Mouse (Mus musculus) urinary bladder, postnatal 0 days (tissue): ENCODE measurements around the gene Car14. TPM values are rescaled to one million over a fixed set of nuclear protein-coding genes. Genes with fewer than 3 reads are reported as not detected.

Source experiments
- polyA plus RNA-seq: library from polyadenylated mRNA; unstranded; fragments of >200 nt; fragmentation: Nextera tagmentation; extraction: Ambion mirVana; gene quantifications from 2 replicates; pipeline ENCODE4 v1.2.1, GENCODE M21; 2015

Gene Car14
- 13.1 and 14.6 TPM in 2 replicates for polyA plus RNA-seq

DNA sequence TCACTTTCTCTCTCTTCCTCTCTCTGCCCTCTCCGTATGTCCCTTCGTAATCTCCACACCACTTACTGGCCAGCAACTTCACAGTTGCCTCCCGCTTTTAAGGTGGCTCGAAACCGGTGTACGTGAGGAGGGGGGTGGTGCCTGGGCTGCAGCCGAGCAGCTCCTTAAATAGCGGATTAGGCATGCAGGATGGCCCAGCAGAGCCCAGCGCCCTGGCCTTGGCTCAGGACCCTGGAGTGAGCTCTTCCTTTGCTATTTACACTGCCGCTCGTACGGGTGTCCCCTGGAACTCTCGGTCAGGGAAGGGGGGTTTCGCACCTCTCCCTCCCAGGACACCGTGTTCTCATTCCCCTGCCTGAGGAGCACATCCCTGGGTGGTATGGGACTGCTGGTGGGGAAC, at the start of gene Car14:
Gene Car14, minus strand, starts transcription at position 124 of the 400 bp plus-strand sequence.

GRCm38 (mm10) chr3:95928658-95929503, 24.4 kb upstream of the Car14 start, which contains the start of gene Anp32e:
Gene Anp32e (plus strand): TSS chr3:95929246.

DNA sequence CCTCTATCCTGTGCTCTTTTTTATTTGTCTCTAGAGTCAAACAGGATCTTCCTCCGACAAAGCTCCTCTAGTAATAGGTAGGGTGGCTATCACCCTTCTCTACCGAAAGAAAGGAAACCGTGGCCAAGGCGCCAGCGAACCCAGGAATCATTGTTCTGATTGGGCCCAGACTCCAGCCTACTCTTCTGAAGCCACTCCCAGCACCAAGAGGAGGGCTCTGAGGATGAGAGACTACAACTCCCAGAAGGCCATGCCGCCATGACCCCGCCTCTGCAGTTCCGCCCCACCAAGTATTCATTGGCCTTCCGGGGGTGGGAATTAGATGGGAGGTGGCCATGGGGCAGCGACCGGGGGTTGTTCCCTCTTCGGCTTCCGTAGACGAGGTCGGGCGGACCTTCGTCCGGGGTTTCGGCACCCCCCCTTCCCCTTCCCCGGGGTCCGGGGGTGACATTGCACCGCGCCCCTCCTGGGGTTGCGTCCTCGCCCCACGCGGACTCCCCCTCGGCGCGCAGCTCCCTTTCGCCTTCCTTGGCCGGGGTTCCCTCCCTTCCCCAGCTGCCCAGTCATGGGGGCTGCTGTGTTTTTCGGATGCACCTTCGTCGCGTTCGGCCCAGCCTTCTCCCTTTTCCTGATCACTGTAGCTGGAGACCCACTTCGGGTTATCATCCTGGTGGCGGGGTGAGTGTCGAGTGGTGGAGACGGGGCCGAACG, 10.7 kb downstream of the Car14 start, which contains the start of gene Aph1a:
Gene Aph1a, plus strand, starts transcription at position 364 of the 711 bp plus-strand sequence.

DNA sequence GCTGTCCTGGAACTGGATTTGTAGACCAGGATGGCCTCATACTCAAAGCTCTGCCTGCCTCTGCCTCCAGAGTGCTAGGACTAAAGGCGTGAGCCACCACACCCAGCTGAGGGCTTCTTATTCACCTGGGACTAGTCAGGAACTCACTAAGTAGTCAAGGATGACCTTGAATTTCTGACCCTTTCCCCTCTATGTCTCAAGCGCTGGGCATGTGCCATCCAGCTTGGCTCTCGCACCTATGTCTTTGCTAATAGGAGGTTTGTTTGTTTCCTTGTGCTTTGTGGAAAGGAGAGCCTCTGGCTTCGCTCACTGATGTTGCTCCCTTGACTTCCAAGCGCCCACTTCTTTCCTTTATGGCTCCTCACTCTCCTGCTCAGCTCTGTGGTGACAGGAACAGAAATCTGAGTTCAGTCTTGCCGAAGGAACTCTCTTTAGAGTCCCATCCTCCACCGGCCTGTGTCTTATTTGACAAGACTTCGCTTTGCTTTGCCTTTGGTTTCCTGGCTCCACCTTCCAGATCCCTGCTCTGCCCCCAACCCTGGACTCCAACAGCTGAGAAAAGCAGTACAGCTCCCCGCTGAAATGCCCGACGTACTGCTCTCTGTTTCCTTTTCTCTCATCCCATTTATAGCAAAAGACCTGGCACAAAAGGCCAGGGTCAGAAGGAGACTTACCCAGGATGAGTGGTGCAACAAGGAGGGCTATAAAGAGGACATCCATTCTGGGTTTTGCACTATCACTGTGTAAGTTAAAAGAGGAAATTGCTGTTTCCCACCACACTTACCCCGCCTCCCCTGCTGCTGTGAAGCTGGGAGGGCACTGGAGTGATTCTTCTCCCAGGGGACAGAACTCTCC, 13.1 kb downstream of the Car14 start, which contains the start of gene BC028528:
Gene BC028528, minus strand, starts transcription at position 795 of the 855 bp plus-strand sequence.

GRCm38 (mm10) chr3:95881979-95882815, 22.3 kb downstream of the Car14 start, which contains the start of gene Ciart:
Gene Ciart (minus strand): TSS chr3:95882251.

DNA sequence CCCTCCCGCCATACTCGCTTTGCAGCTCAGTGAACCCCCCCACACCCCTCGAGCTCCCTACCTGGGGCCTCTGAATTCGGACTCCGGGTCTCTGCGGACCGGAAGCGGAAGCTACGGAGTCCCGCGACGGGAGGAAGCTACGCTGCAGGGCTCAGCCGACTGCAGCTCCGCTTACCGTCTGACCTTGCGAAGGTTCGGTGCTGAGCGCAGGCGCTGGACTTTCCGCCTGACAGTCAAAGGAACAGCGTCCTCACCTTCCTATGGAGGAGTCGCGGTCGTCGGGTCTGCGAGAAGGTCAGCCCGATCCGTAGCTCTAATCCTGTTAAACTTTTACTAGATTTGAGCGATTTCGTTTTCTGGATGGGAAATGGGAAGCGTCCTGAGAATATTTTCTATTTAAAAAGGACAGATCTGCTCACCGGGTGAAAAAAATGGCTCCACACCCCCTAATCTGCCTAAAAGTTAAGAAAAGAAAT, 33.1 kb downstream of the Car14 start, which contains the start of gene Mrps21:
Gene Mrps21, minus strand, starts transcription at position 128 of the 476 bp plus-strand sequence.

DNA sequence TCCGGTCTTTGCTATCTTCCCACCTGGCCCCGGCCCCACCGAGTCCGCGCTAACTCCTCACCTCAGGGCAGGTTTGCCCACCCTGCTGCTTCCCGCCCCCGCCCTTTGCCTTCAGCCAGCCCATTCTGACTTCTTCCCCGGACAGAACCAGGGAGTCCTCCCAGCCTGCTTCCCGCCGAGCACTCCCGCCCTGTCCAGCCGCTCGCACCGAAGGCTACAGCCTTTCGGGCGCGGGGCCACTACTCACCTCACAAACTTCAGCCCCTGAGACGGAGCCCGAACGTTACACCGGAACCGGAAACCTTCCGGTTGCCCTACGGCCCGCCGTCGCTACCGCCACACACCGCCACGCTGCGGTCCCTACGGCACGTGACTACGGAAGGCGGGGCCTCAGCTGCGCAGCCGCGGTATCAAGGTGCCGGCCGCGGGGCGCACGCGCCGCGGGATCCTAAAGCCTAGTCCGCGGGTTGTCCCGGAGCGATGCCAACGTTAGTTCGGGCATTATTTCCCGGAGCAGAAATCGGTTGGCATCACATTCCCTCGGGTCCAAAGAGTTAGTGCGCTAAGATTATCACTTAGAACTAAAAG, 48.9 kb downstream of the Car14 start, which contains the start of gene Prpf3:
Gene Prpf3, minus strand, starts transcription at position 384 of the 588 bp plus-strand sequence.

Other genes starting within 250 kb of the Car14 start
- 77.6 and 86.5 TPM in 2 replicates for gene Mcl1, start 245.9 kb downstream of the Car14 start, polyA plus RNA-seq
- gene Adamtsl4, start 216.8 kb downstream of the Car14 start, polyA plus RNA-seq = 43.0 and 48.2 TPM in 2 replicates
- 328 and 381 TPM in 2 replicates for gene Ecm1, start 165.1 kb downstream of the Car14 start, polyA plus RNA-seq
- 24.8 and 26.5 TPM in 2 replicates for gene Tars2, start 144.5 kb downstream of the Car14 start, polyA plus RNA-seq
- 12.9 and 15.0 TPM in 2 replicates for gene Rprd2, start 85.8 kb downstream of the Car14 start, polyA plus RNA-seq
- 15.3 and 16.2 TPM in 2 replicates for gene Prpf3, start 48.8 kb downstream of the Car14 start, polyA plus RNA-seq
- 288 and 312 TPM in 2 replicates for gene Mrps21, start 33.2 kb downstream of the Car14 start, polyA plus RNA-seq
- gene Ciart, start 22.4 kb downstream of the Car14 start, polyA plus RNA-seq = 3.9 and 4.4 TPM in 2 replicates
- gene BC028528, start 12.7 kb downstream of the Car14 start, polyA plus RNA-seq = 20.5 and 32.2 TPM in 2 replicates
- gene Aph1a, start 10.7 kb downstream of the Car14 start, polyA plus RNA-seq = 35.9 and 36.7 TPM in 2 replicates
- 71.5 and 95.6 TPM in 2 replicates for gene Anp32e, start 24.6 kb upstream of the Car14 start, polyA plus RNA-seq
- 100 and 115 TPM in 2 replicates for gene Plekho1, start 91.3 kb upstream of the Car14 start, polyA plus RNA-seq
- gene Vps45, start 153.8 kb upstream of the Car14 start, polyA plus RNA-seq = 24.9 and 26.9 TPM in 2 replicates
- gene Otud7b, start 199.8 kb upstream of the Car14 start, polyA plus RNA-seq = 18.0 and 20.8 TPM in 2 replicates